Mouse (Mus musculus) heart, adult 2 months (tissue): ENCODE results near the gene Fgd2. TPM values are rescaled to one million over a fixed set of nuclear protein-coding genes. Genes with fewer than 3 reads are reported as not detected.

Source experiments
- DNase-seq, 2 experiments: peaks; one replicate each; pipeline ENCODE4 v3.0.0; 2021
- H3K27ac ChIP-seq: fragments of 200-600 bp; 2 replicates; pipeline ENCODE4 v1.8.1; 2022
- H3K27me3 ChIP-seq: fragments of 200-500 bp; 2 replicates; pipeline ENCODE4 v1.6.1; 2012; ENCODE audit warnings: mild to moderate bottlenecking, low read length, inconsistent platforms, mixed read lengths; ENCODE audit not compliant: control insufficient read depth, insufficient read depth
- H3K36me3 ChIP-seq: fragments of 200-500 bp; 2 replicates; pipeline ENCODE4 v1.6.1; 2012; ENCODE audit warnings: low read length, inconsistent platforms; ENCODE audit not compliant: control insufficient read depth, insufficient read depth
- H3K4me1 ChIP-seq: fragments of 200-500 bp; 2 replicates; pipeline ENCODE4 v1.6.1; 2011; ENCODE audit warnings: low read length; ENCODE audit not compliant: control insufficient read depth, insufficient read depth
- H3K4me3 ChIP-seq: fragments of 200-600 bp; 2 replicates; pipeline ENCODE4 v1.8.1; 2022
- H3K79me2 ChIP-seq: fragments of 200-500 bp; replicated peaks from 2 replicates; pipeline ENCODE4 v1.6.1; 2012; ENCODE audit warnings: mild to moderate bottlenecking, inconsistent platforms, low read length, moderate library complexity, mixed read lengths; ENCODE audit not compliant: control insufficient read depth, insufficient read depth
- H3K9ac ChIP-seq: fragments of 200-500 bp; 2 replicates; pipeline ENCODE4 v1.6.1; 2012; ENCODE audit warnings: low read depth, mild to moderate bottlenecking, control low read depth, inconsistent platforms, low read length, mixed read lengths
- CTCF ChIP-seq: fragments of 200-600 bp; IDR thresholded peaks from 2 replicates; pipeline ENCODE4 v1.8.1; 2022; ENCODE audit warnings: antibody characterized with exemption, mild to moderate bottlenecking, moderate library complexity
- EP300 ChIP-seq: fragments of 200-500 bp; IDR thresholded peaks from 2 replicates; pipeline ENCODE4 v1.6.1; 2011; ENCODE audit warnings: low read depth, low read length, control low read depth; ENCODE audit not compliant: insufficient read depth
- POLR2A ChIP-seq: fragments of 200-500 bp; IDR thresholded peaks from 2 replicates; pipeline ENCODE4 v1.6.1; 2011; ENCODE audit warnings: mild to moderate bottlenecking, low read depth, low read length, control low read depth; ENCODE audit not compliant: insufficient read depth
- WGBS: fragments of 180-500 bp; shearing (Covaris S2); methylation state at CpG from one replicate; pipeline ENCODE4 v1.1.7; 2018; 5-methylcytosine and 5-hydroxymethylcytosine counted together
- intact Hi-C: fragments of 180-260 bp; cut with DNase I; formaldehyde crosslinking; loops from one replicate; pipeline ENCODE4 v1.15.1; 2025
- polyA plus RNA-seq: library from polyadenylated mRNA; depleted of rRNA; stranded (reverse); fragments of >200 nt; gene quantifications from 2 replicates; pipeline ENCODE4 v1.2.3, GENCODE M21; 2012
- total RNA-seq, 2 experiments: library from RNA; stranded (reverse); gene quantifications; 2 replicates each; pipeline ENCODE4 v1.2.3; 2021

Fgd2 gene
- total and polyA plus RNA-seq, 3 experiments: 1.9 to 9.2 (median 2.4) TPM

DNA sequence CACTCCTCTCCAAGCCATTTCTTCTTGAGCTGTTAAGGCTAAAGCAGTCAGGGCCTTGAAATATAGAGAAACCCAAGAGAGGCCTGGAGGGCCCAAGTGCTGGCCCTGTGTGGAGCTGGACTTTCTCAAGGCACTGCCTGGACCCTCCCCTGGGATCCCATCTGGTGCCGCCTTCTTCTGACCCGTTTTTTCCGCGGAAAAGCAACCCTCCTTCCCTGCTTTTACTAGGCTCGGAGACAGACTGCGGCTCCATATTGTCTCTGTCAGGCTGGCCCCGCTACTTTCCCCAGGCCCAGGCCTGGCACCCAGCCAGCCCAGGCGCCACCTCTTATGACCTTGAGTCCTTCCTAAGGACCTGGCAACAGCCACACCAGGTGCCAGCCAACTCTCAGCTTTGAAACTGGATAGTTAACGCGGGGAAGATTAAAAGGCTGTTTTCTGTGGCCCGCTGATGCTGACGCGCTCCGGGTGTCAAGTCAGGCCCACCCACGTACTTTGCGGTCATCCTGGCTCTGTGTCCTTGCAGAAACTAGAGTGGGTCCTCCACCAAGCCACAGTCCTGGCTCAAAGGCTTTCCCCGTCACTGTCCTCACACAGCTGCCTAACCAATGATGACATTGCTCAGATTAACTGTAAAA, 4.8 kb upstream of the Fgd2 start:
- intact Hi-C loops: loop anchor here (5.0 kb wide), 1 partner anchor 89 kb away; the partner anchor contains the start of gene BC004004
- DNase-seq: peak; percentile 83 to 86
- no peak for TF ChIP-seq CTCF
- TF ChIP-seq POLR2A: no peak
- TF ChIP-seq EP300: no peak

GRCm38 (mm10) chr17:29356479-29356856, 4.2 kb upstream of the Fgd2 start:
- H3K27me3 ChIP-seq: no peaks in the 10 kb centered on the region
- intact Hi-C loops: loop anchor here (5.0 kb wide), 1 partner anchor 89 kb away; the partner anchor contains the start of gene BC004004
- TF ChIP-seq CTCF (no peak), POLR2A (peak; percentile 84), EP300 (peak; percentile 49; the same call in 1 of the 2 replicates)
- H3K27ac ChIP-seq: peak overlapping the region; percentile 90
- peak overlapping the region; percentile 22 for H3K4me3 ChIP-seq
- 7% methylated on average over 11 of the region's 11 CpGs for WGBS
- no peaks in the 10 kb centered on the region for H3K36me3 ChIP-seq
- no peaks in the 10 kb centered on the region for H3K79me2 ChIP-seq
- peaks cover 12% of the 10 kb centered on the region for H3K4me1 ChIP-seq
- DNase-seq: no peak
- H3K9ac ChIP-seq: peak overlapping the region; percentile 26

More for the DNA sequence above, 4.8 kb upstream of the Fgd2 start:
- Histone ChIP-seq H3K4me3 (peak overlapping the region; percentile 22), H3K27me3 (no peaks in the 10 kb centered on the region), H3K79me2 (no peaks in the 10 kb centered on the region), H3K36me3 (no peaks in the 10 kb centered on the region), H3K4me1 (peaks cover 12% of the 10 kb centered on the region), H3K9ac (peak overlapping the region; percentile 26), H3K27ac (peak overlapping the region; percentile 90)
- WGBS: 3% methylated on average over 17 of the region's 17 CpGs

- intact Hi-C loops: loop anchor here (5.0 kb wide), 1 partner anchor 90 kb away; the partner anchor contains the start of gene BC004004
- Histone ChIP-seq H3K9ac (peak overlapping the region; percentile 23), H3K27me3 (no peaks in the 10 kb centered on the region), H3K36me3 (no peaks in the 10 kb centered on the region), H3K79me2 (no peaks in the 10 kb centered on the region), H3K27ac (peak overlapping the region; percentile 90), H3K4me1 (peaks cover 12% of the 10 kb centered on the region), H3K4me3 (peak overlapping the region; percentile 22)
- no peak for TF ChIP-seq CTCF
- TF ChIP-seq EP300: no peak
- no peak for TF ChIP-seq POLR2A
- 19% methylated on average over 9 of the region's 9 CpGs for WGBS
- DNase-seq: no peak
Measured at GRCm38 (mm10) chr17:29356882-29357281, 3.8 kb upstream of the Fgd2 start.

DNA sequence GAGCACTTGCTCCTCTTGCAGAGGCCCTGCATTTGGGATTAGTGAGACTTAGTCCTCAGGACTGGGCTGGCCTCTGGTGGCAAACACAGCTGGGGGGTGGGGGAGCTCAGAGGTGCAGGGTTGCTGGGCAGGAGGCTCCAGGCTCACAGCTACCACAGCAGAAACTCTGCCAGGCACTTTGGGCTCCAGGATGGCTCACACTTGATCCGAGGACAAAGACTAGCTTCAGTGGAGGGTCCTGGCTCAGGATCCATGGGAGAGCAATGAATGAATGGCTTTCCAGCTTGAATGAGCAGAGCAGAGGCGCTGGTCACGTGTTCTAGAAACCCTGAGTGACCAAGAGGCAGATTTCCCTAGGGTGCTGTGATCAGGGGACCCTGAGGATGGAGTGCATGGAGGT, 1.8 kb upstream of the Fgd2 start:
- Histone ChIP-seq H3K4me1 (peaks cover 12% of the 10 kb centered on the region), H3K4me3 (no peak overlapping the region), H3K36me3 (no peaks in the 10 kb centered on the region), H3K79me2 (no peaks in the 10 kb centered on the region), H3K27me3 (no peaks in the 10 kb centered on the region), H3K27ac (no peak overlapping the region), H3K9ac (no peak overlapping the region)
- DNase-seq: peak in 1 of 2 experiments; percentile 1
- TF ChIP-seq CTCF (no peak), EP300 (no peak), POLR2A (no peak)
- intact Hi-C loops: loop anchor here (5.0 kb wide), 1 partner anchor 92 kb away; the partner anchor contains the start of gene BC004004
- 78% methylated on average over 3 of the region's 3 CpGs for WGBS

GRCm38 (mm10) chr17:29361982-29362691, 1.4 kb downstream of the Fgd2 start:
- WGBS: 70% methylated on average over 8 of the region's 8 CpGs
- Histone ChIP-seq H3K27me3 (no peaks in the 10 kb centered on the region), H3K4me3 (no peak overlapping the region), H3K27ac (no peak overlapping the region), H3K79me2 (no peaks in the 10 kb centered on the region), H3K4me1 (no peaks in the 10 kb centered on the region), H3K36me3 (no peaks in the 10 kb centered on the region), H3K9ac (no peak overlapping the region)
- DNase-seq: peak in 1 of 2 experiments; percentile 45
- TF ChIP-seq EP300 (no peak), POLR2A (no peak), CTCF (no peak)
- intact Hi-C loops: no loop called here

DNA sequence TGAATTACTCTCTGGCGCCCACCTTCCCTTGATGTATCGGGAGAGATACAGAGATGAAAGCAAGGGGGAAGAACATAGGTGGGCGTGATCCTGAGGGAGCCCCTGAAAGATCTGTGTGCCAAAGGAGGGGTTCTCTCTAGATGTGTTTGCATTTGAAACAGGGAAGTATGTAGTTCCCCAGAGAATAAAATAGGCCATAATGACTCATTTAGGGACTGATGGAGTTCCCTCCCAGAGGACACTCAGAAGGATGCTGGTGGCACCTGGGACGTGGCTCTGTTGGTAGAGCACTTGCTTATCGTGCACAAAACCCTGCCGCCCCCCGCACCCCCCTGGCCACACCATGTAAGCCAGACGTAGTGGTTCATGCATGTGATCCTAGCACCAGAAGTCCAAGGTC, 2.4 kb downstream of the Fgd2 start:
- DNase-seq: peak in 1 of 2 experiments; percentile 4
- Histone ChIP-seq H3K4me1 (no peaks in the 10 kb centered on the region), H3K4me3 (no peak overlapping the region), H3K27me3 (no peaks in the 10 kb centered on the region), H3K79me2 (no peaks in the 10 kb centered on the region), H3K9ac (no peak overlapping the region), H3K27ac (no peak overlapping the region), H3K36me3 (no peaks in the 10 kb centered on the region)
- 84% methylated on average over 8 of the region's 8 CpGs for WGBS
- TF ChIP-seq EP300: no peak
- no peak for TF ChIP-seq POLR2A
- TF ChIP-seq CTCF: no peak
- intact Hi-C loops: no loop called here
